Mouse (Mus musculus) liver, embryonic 14.5 days (tissue): Measurements from ENCODE around the gene Acaa1b.

ENCODE experiments used
- CTCF ChIP-seq: IDR thresholded peaks from 2 replicates; pipeline ENCODE4 v1.5.1; 2016; ENCODE audit warnings: antibody characterized with exemption, low read depth, control low read depth
- EP300 ChIP-seq: IDR thresholded peaks from 2 replicates; pipeline ENCODE4 v1.6.1; 2016; ENCODE audit warnings: antibody characterized with exemption, low read depth

- TF ChIP-seq CTCF (no peak), EP300 (no peak)
Measured at GRCm38 (mm10) chr9:119101992-119102782, 54.7 kb downstream of the Acaa1b start, which contains the start of gene Dlec1.
